8 mouse cellular contexts compared by ENCODE assay signal in genomic region chr11:120492878-120493203, GRCm38 (mm10). TPM values are rescaled to one million over a fixed set of nuclear protein-coding genes. Genes with fewer than 3 reads are reported as not detected.
A peak's percentile ranks its signal among the peaks of the same experiment; 100 is the strongest.
DNase-seq lines count a peak whose midpoint lies in the region; ATAC-seq and TF ChIP-seq lines count a peak whose summit lies in the region.

No protein-coding gene starts in this region.

- H3K4me2 ChIP-seq in kidney, embryonic 15.5 days, result peak overlapping the region; percentile 78
- H3K4me2 ChIP-seq in embryonic facial prominence, embryonic 13.5 days, result peak overlapping the region; percentile 95
- peak overlapping the region; percentile 74 for H3K4me2 ChIP-seq in midbrain, postnatal 0 days (ENCODE audit: low read depth, low read length, poor library complexity, severe bottlenecking)

- ATAC-seq in kidney, embryonic 15.5 days (replicated peaks; ENCODE audit: low FRiP score), result no peak
- ATAC-seq in embryonic facial prominence, embryonic 13.5 days (ENCODE audit: insufficient number of reproducible peaks, insufficient read depth, low FRiP score, low TSS enrichment, low read depth), result no peak
- no peak for ATAC-seq in midbrain, postnatal 0 days (ENCODE audit: low FRiP score)
- ATAC-seq in activated CD4-positive, CD25-positive, alpha-beta regulatory T cell, adult 4 months, result no peak

- H3K4me3 ChIP-seq in kidney, embryonic 15.5 days (replicated peaks), result peak overlapping the region; percentile 82
- peak overlapping the region; percentile 99 for H3K4me3 ChIP-seq in embryonic facial prominence, embryonic 13.5 days
- H3K4me3 ChIP-seq in midbrain, postnatal 0 days (ENCODE audit: low read depth, low read length), result peak overlapping the region; percentile 66

- no peaks in the 10 kb centered on the region for H3K9me3 ChIP-seq in kidney, embryonic 15.5 days (replicated peaks)
- no peaks in the 10 kb centered on the region for H3K9me3 ChIP-seq in embryonic facial prominence, embryonic 13.5 days
- H3K9me3 ChIP-seq in midbrain, postnatal 0 days (ENCODE audit: low read length), result no peaks in the 10 kb centered on the region

- peaks cover 57% of the 10 kb centered on the region for H3K36me3 ChIP-seq in kidney, embryonic 15.5 days
- peaks cover 56% of the 10 kb centered on the region for H3K36me3 ChIP-seq in embryonic facial prominence, embryonic 13.5 days
- H3K36me3 ChIP-seq in midbrain, postnatal 0 days (ENCODE audit: insufficient read depth, low read length), result peaks cover 38% of the 10 kb centered on the region

- no peak for DNase-seq in kidney, adult 8-10 months
- DNase-seq in kidney, postnatal 10 days, result peak; percentile 48
- DNase-seq in midbrain, postnatal 0 days (ENCODE audit: low spot score), result no peak
- DNase-seq in gastrocnemius, postnatal 4 days (ENCODE audit: low spot score in 2 of 2), result no peak
- DNase-seq in left cerebral cortex, adult 11 months (ENCODE audit: low spot score), result no peak

- no peak for TF ChIP-seq CTCF in midbrain, postnatal 0 days (IDR thresholded peaks at IDR 0.05)

- no peaks in the 10 kb centered on the region for H3K27me3 ChIP-seq in kidney, embryonic 15.5 days
- no peaks in the 10 kb centered on the region for H3K27me3 ChIP-seq in embryonic facial prominence, embryonic 13.5 days
- H3K27me3 ChIP-seq in midbrain, postnatal 0 days (ENCODE audit: insufficient read depth, low read length), result no peaks in the 10 kb centered on the region

- WGBS in kidney, embryonic 15.5 days, result 24% methylated on average over 3 of the region's 3 CpGs
- 20% methylated on average over 3 of the region's 3 CpGs for WGBS in embryonic facial prominence, embryonic 13.5 days
- WGBS in midbrain, postnatal 0 days, result 17% methylated on average over 3 of the region's 3 CpGs

- H3K4me1 ChIP-seq in kidney, embryonic 15.5 days, result peaks cover 51% of the 10 kb centered on the region
- H3K4me1 ChIP-seq in embryonic facial prominence, embryonic 13.5 days, result peaks cover 34% of the 10 kb centered on the region
- peaks cover 18% of the 10 kb centered on the region for H3K4me1 ChIP-seq in midbrain, postnatal 0 days (ENCODE audit: insufficient read depth, low read length)

- H3K9ac ChIP-seq in kidney, embryonic 15.5 days, result peak overlapping the region; percentile 75
- peak overlapping the region; percentile 89 for H3K9ac ChIP-seq in embryonic facial prominence, embryonic 13.5 days
- H3K9ac ChIP-seq in midbrain, postnatal 0 days (replicated peaks; ENCODE audit: low read length, poor library complexity, severe bottlenecking), result peak overlapping the region; percentile 46; the same call in 1 of the 2 replicates

- H3K27ac ChIP-seq in kidney, embryonic 15.5 days, result peak overlapping the region; percentile 89
- H3K27ac ChIP-seq in embryonic facial prominence, embryonic 13.5 days, result peak overlapping the region; percentile 87
- H3K27ac ChIP-seq in midbrain, postnatal 0 days (ENCODE audit: low read depth, low read length), result no peak overlapping the region

RNA-seq across cellular contexts. Expression of gene Slc25a10, which starts 1.2 kb away (rescaled TPM):
- 84.6 and 91.9 TPM in 2 replicates for polyA plus RNA-seq in kidney, embryonic 15.5 days (2015; fragmentation: Nextera tagmentation; extraction: Ambion mirVana)
- polyA plus RNA-seq in embryonic facial prominence, embryonic 13.5 days (2015; fragmentation: Nextera tagmentation; extraction: Ambion mirVana), result 50.1 and 54.3 TPM in 2 replicates
- 28.4 and 30.1 TPM in 2 replicates for total RNA-seq in midbrain, postnatal 0 days (2014; rRNA removed)
- 19.8 and 21.4 TPM in 2 replicates for polyA plus RNA-seq in midbrain, postnatal 0 days (2015; fragmentation: Nextera tagmentation; extraction: Ambion mirVana)
- 10 to 100 TPM in 1 of 2 experiments, 1 to 10 TPM in 1; 9.7 to 12.3 TPM for polyA plus RNA-seq in activated CD4-positive, CD25-positive, alpha-beta regulatory T cell, adult 4 months (2017; shearing (Covaris generic))
- total RNA-seq in gastrocnemius, postnatal 4 days (2021), result 10 to 100 TPM; 19.6 to 20.0 TPM

RNA-seq across cellular contexts. Expression of gene Mrpl12, which starts 8.4 kb away (rescaled TPM):
- 166 and 172 TPM in 2 replicates for polyA plus RNA-seq in kidney, embryonic 15.5 days (2015; fragmentation: Nextera tagmentation; extraction: Ambion mirVana)
- polyA plus RNA-seq in embryonic facial prominence, embryonic 13.5 days (2015; fragmentation: Nextera tagmentation; extraction: Ambion mirVana), result 134 and 138 TPM in 2 replicates
- total RNA-seq in midbrain, postnatal 0 days (2014; rRNA removed), result 39.2 and 42.7 TPM in 2 replicates
- polyA plus RNA-seq in midbrain, postnatal 0 days (2015; fragmentation: Nextera tagmentation; extraction: Ambion mirVana), result 147 TPM in 2 replicates
- 10 to 100 TPM; 73.5 to 74.7 TPM for polyA plus RNA-seq in activated CD4-positive, CD25-positive, alpha-beta regulatory T cell, adult 4 months (2017; shearing (Covaris generic))
- total RNA-seq in gastrocnemius, postnatal 4 days (2021), result 100 to 1,000 TPM; 116 to 122 TPM

RNA-seq across cellular contexts. Expression of gene Arl16, which starts 25.4 kb away (rescaled TPM):
- 42.7 and 53.3 TPM in 2 replicates for polyA plus RNA-seq in kidney, embryonic 15.5 days (2015; fragmentation: Nextera tagmentation; extraction: Ambion mirVana)
- 59.6 and 63.6 TPM in 2 replicates for polyA plus RNA-seq in embryonic facial prominence, embryonic 13.5 days (2015; fragmentation: Nextera tagmentation; extraction: Ambion mirVana)
- 62.8 and 72.6 TPM in 2 replicates for total RNA-seq in midbrain, postnatal 0 days (2014; rRNA removed)
- 65.7 and 73.0 TPM in 2 replicates for polyA plus RNA-seq in midbrain, postnatal 0 days (2015; fragmentation: Nextera tagmentation; extraction: Ambion mirVana)
- polyA plus RNA-seq in activated CD4-positive, CD25-positive, alpha-beta regulatory T cell, adult 4 months (2017; shearing (Covaris generic)), result 10 to 100 TPM; 24.4 to 30.8 TPM
- total RNA-seq in gastrocnemius, postnatal 4 days (2021), result 10 to 100 TPM; 20.8 to 23.8 TPM

RNA-seq across cellular contexts. Expression of gene Ccdc137, which starts 34.9 kb away (rescaled TPM):
- 40.5 and 41.9 TPM in 2 replicates for polyA plus RNA-seq in kidney, embryonic 15.5 days (2015; fragmentation: Nextera tagmentation; extraction: Ambion mirVana)
- 39.8 and 45.0 TPM in 2 replicates for polyA plus RNA-seq in embryonic facial prominence, embryonic 13.5 days (2015; fragmentation: Nextera tagmentation; extraction: Ambion mirVana)
- total RNA-seq in midbrain, postnatal 0 days (2014; rRNA removed), result 14.8 and 18.2 TPM in 2 replicates
- 17.0 and 19.8 TPM in 2 replicates for polyA plus RNA-seq in midbrain, postnatal 0 days (2015; fragmentation: Nextera tagmentation; extraction: Ambion mirVana)
- 10 to 100 TPM; 15.6 to 22.7 TPM for polyA plus RNA-seq in activated CD4-positive, CD25-positive, alpha-beta regulatory T cell, adult 4 months (2017; shearing (Covaris generic))
- total RNA-seq in gastrocnemius, postnatal 4 days (2021), result 10 to 100 TPM in 1 of 2 experiments, 1 to 10 TPM in 1; 8.9 to 10.1 TPM

RNA-seq across cellular contexts. Expression of gene Oxld1, which starts 35.0 kb away (rescaled TPM):
- 13.1 and 13.8 TPM in 2 replicates for polyA plus RNA-seq in kidney, embryonic 15.5 days (2015; fragmentation: Nextera tagmentation; extraction: Ambion mirVana)
- 15.8 TPM in 2 replicates for polyA plus RNA-seq in embryonic facial prominence, embryonic 13.5 days (2015; fragmentation: Nextera tagmentation; extraction: Ambion mirVana)
- 7.9 and 9.7 TPM in 2 replicates for total RNA-seq in midbrain, postnatal 0 days (2014; rRNA removed)
- polyA plus RNA-seq in midbrain, postnatal 0 days (2015; fragmentation: Nextera tagmentation; extraction: Ambion mirVana), result 11.4 and 11.5 TPM in 2 replicates
- 1 to 10 TPM; 7.5 to 8.5 TPM for polyA plus RNA-seq in activated CD4-positive, CD25-positive, alpha-beta regulatory T cell, adult 4 months (2017; shearing (Covaris generic))
- 10 to 100 TPM; 19.3 to 24.8 TPM for total RNA-seq in gastrocnemius, postnatal 4 days (2021)
